Mouse (Mus musculus) thymus, postnatal 0 days (tissue): ENCODE results near the gene Cyp11a1. TPM values are rescaled to one million over a fixed set of nuclear protein-coding genes. Genes with fewer than 3 reads are reported as not detected.

Source experiments
- DNase-seq: peaks from one replicate; pipeline ENCODE4 v3.0.0-alpha.2; 2015; ENCODE audit warnings: low spot score
- polyA plus RNA-seq: library from polyadenylated mRNA; unstranded; fragments of >200 nt; fragmentation: Nextera tagmentation; extraction: Ambion mirVana; gene quantifications from 2 replicates; pipeline ENCODE4 v1.2.1, GENCODE M21; 2015

Cyp11a1 gene
- polyA plus RNA-seq, 1 experiment from 2014 or later = 2.7 TPM

GRCm38 (mm10) chr9:58042391-58042790 lies 36.2 kb downstream of the Cyp11a1 start:
- DNase-seq = no peak

GRCm38 (mm10) chr9:58043496-58044017 lies 37.3 kb downstream of the Cyp11a1 start:
- DNase-seq = no peak

GRCm38 (mm10) chr9:58044828-58045227 lies 38.6 kb downstream of the Cyp11a1 start:
- DNase-seq = no peak

- peak; percentile 6 for DNase-seq
Measured at GRCm38 (mm10) chr9:58045646-58046045, 39.4 kb downstream of the Cyp11a1 start.

GRCm38 (mm10) chr9:58047061-58047460 lies 40.9 kb downstream of the Cyp11a1 start:
- no peak for DNase-seq

GRCm38 (mm10) chr9:58048621-58049020 lies 42.4 kb downstream of the Cyp11a1 start:
- no peak for DNase-seq

- no peak for DNase-seq
Measured at GRCm38 (mm10) chr9:58049186-58049585, 43.0 kb downstream of the Cyp11a1 start.

- no peak for DNase-seq
Measured at GRCm38 (mm10) chr9:58049861-58050260, 43.6 kb downstream of the Cyp11a1 start.

GRCm38 (mm10) chr9:58051937-58052336 lies 45.7 kb downstream of the Cyp11a1 start:
- DNase-seq = no peak

- DNase-seq = peak; percentile 81
Measured at GRCm38 (mm10) chr9:58053102-58053501, 46.9 kb downstream of the Cyp11a1 start.

- no peak for DNase-seq
Measured at GRCm38 (mm10) chr9:58053544-58053943, 47.3 kb downstream of the Cyp11a1 start.

GRCm38 (mm10) chr9:58054032-58054431 lies 47.8 kb downstream of the Cyp11a1 start:
- DNase-seq = no peak

- no peak for DNase-seq
Measured at GRCm38 (mm10) chr9:58055666-58056065, 49.5 kb downstream of the Cyp11a1 start.

- no peak for DNase-seq
Measured at GRCm38 (mm10) chr9:58059920-58060319, 53.7 kb downstream of the Cyp11a1 start.

GRCm38 (mm10) chr9:58060677-58061667 lies 54.8 kb downstream of the Cyp11a1 start:
- DNase-seq = peak; percentile 61

- DNase-seq = no peak
Measured at GRCm38 (mm10) chr9:58063531-58063930, 57.3 kb downstream of the Cyp11a1 start, which contains the start of gene Stra6. Stra6 (plus strand) TSS chr9:58063788.

GRCm38 (mm10) chr9:58065532-58065931 lies 59.3 kb downstream of the Cyp11a1 start:
- no peak for DNase-seq

- no peak for DNase-seq
Measured at GRCm38 (mm10) chr9:58065977-58066730, 59.9 kb downstream of the Cyp11a1 start.

GRCm38 (mm10) chr9:58066731-58067095 lies 60.5 kb downstream of the Cyp11a1 start:
- DNase-seq = no peak

GRCm38 (mm10) chr9:58067546-58067945 lies 61.3 kb downstream of the Cyp11a1 start:
- no peak for DNase-seq

GRCm38 (mm10) chr9:58074561-58074960 lies 68.3 kb downstream of the Cyp11a1 start:
- DNase-seq = no peak
